Mouse (Mus musculus) erythroblast, embryonic 14.5 days (primary cell): ENCODE results near the gene Vmn2r49. TPM values are rescaled to one million over a fixed set of nuclear protein-coding genes. Genes with fewer than 3 reads are reported as not detected.
"Not testable (repeated sequence)": the region's sequence is repeated elsewhere in the genome, so short reads cannot be mapped to it uniquely, and the experiment has no call there.

Experiments used
- H3K27me3 ChIP-seq: 2 replicates; pipeline ENCODE4 v1.6.1; 2012; ENCODE audit warnings: inconsistent platforms; ENCODE audit not compliant: control insufficient read depth
- H3K36me3 ChIP-seq: 2 replicates; pipeline ENCODE4 v1.6.1; 2012; ENCODE audit warnings: mild to moderate bottlenecking, inconsistent platforms; ENCODE audit not compliant: control insufficient read depth
- H3K4me1 ChIP-seq: 2 replicates; pipeline ENCODE4 v1.6.1; 2012; ENCODE audit warnings: inconsistent platforms; ENCODE audit not compliant: control insufficient read depth
- H3K4me3 ChIP-seq: replicated peaks from 2 replicates; pipeline ENCODE3; 2012; ENCODE audit warnings: moderate library complexity, mild to moderate bottlenecking, inconsistent platforms
- H3K9me3 ChIP-seq: 2 replicates; pipeline ENCODE4 v1.6.1; 2012; ENCODE audit warnings: low read length, inconsistent platforms, mixed read lengths; ENCODE audit not compliant: control insufficient read depth
- polyA plus RNA-seq: library from polyadenylated mRNA; stranded (reverse); fragments of >175 nt; gene quantifications from 2 replicates; pipeline ENCODE4 v1.2.3, GENCODE M21; 2012

Gene Vmn2r49
- not detected in 2 replicates for polyA plus RNA-seq

DNA sequence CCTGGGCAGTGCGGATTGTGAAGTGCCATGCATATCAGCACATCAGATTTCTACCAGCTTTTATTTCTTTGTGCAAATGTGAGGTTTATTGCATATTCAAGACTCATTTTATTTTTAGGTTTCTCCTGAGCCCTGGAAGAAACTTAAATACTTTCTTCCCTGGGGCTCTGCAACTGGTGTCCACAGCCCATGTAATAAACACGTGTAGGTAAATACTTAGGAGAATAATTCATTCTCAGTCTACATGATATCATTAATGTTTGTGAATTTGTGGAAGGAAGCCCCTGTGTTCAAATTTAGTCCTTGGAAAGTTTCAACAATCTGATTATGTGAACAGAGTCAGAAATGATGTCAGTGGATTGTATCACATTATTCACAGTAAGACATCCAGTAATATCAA is at the start of gene Vmn2r49:
Vmn2r49 (minus strand) TSS at position 101 of the 400 bp plus-strand sequence.
- not testable (repeated sequence) for H3K4me3 ChIP-seq, H3K27me3 ChIP-seq, H3K4me1 ChIP-seq, H3K9me3 ChIP-seq, H3K36me3 ChIP-seq

DNA sequence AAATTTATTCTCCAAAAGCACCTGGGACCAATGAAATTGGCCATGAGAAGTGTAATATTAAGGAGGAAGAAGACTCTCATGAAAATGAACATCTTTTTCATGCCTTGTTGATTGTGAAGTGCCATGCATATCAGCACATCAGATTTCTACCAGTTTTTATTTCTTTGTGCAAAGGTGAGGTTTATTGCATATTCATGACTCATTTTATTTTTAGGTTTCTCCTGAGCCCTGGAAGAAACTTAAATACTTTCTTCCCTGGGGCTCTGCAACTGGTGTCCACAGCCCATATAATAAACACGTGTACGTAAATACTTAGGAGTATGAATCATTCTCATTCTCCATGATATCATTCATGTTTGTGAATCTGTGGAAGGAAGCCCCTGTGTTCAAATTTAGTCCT is 38.6 kb downstream of the Vmn2r49 start, which contains the start of gene Vmn2r48:
Vmn2r48 (minus strand) TSS at position 101 of the 400 bp plus-strand sequence.
- H3K4me3 ChIP-seq, H3K36me3 ChIP-seq, H3K4me1 ChIP-seq, H3K9me3 ChIP-seq, H3K27me3 ChIP-seq: not testable (repeated sequence)

Other genes with a start within 250 kb of the Vmn2r49 start
- not detected in 2 replicates for gene Vmn2r46, start 221.7 kb downstream of the Vmn2r49 start, polyA plus RNA-seq
- not detected in 2 replicates for gene Vmn2r47, start 150.9 kb downstream of the Vmn2r49 start, polyA plus RNA-seq
- gene Vmn2r48, start 38.7 kb downstream of the Vmn2r49 start, polyA plus RNA-seq = not detected in 2 replicates
- not detected in 2 replicates for gene Vmn2r50, start 61.0 kb upstream of the Vmn2r49 start, polyA plus RNA-seq
- not detected in 2 replicates for gene Vmn2r51, start 113.5 kb upstream of the Vmn2r49 start, polyA plus RNA-seq
- not detected in 2 replicates for gene Vmn2r52, start 184.3 kb upstream of the Vmn2r49 start, polyA plus RNA-seq